Mouse (Mus musculus) G1E-ER4 (cell line): Measurements from ENCODE around the gene Ddc. TPM values are rescaled to one million over a fixed set of nuclear protein-coding genes. Genes with fewer than 3 reads are reported as not detected.

Experiments
- GATA1 ChIP-seq: IDR thresholded peaks from one replicate; pipeline ENCODE4 v1.8.0; 2012; ENCODE audit warnings: low read length, inconsistent platforms
- polyA plus RNA-seq: library from polyadenylated mRNA; stranded (reverse); fragments of >175 nt; gene quantifications from 2 replicates; pipeline ENCODE4 v1.2.3, GENCODE M21; 2012

Ddc gene
- polyA plus RNA-seq, 1 experiment, result 0.21 TPM

- TF ChIP-seq GATA1, result no peak
These were observed 121.1 kb downstream of the Ddc start for GRCm38 (mm10) chr11:11776822-11777174.

GRCm38 (mm10) chr11:11776071-11776821 lies 121.7 kb downstream of the Ddc start:
- no peak for TF ChIP-seq GATA1

GRCm38 (mm10) chr11:11774893-11775292 lies 123.1 kb downstream of the Ddc start:
- TF ChIP-seq GATA1, result no peak

DNA sequence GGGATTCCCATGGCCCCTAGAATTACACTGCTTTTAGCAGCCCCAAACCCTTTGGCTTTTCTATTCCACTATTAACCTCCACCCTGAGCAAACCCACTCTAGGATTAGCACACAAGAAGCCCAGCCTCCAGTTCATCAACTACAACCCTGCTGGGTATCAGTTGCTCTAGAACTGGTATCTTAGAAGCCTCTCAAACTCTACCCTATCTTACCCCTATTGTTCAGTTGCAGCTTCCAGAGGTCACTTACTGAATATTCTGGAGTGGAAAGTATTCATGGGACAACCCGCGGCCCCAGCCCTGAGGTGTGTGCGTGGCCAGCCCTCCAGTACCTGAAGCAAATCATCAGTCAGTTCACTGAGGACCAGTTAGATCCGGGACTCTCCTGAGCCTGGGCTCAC lies 123.6 kb downstream of the Ddc start:
- TF ChIP-seq GATA1, result no peak

DNA sequence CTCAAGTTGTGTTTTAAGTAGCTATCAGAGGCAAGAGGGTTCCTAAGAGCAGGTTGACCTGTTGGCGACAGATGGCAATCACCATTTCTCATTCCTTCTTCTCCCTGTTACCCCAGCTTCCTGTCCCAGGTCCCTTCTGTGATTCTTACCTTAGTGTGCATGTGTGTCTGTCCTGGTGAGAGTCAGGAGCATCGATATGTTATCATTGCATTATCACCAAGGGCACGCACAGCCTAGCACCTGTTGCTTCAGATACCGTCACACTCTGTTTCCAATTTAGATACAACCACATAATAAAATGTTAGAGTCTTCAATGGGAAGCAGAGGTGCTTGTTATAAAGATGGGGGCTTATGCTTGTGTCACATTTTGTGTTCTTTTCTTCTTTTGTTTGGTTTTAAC lies 125.7 kb downstream of the Ddc start:
- TF ChIP-seq GATA1, result no peak

- TF ChIP-seq GATA1, result no peak
These were observed 127.3 kb downstream of the Ddc start for GRCm38 (mm10) chr11:11770691-11771090.

DNA sequence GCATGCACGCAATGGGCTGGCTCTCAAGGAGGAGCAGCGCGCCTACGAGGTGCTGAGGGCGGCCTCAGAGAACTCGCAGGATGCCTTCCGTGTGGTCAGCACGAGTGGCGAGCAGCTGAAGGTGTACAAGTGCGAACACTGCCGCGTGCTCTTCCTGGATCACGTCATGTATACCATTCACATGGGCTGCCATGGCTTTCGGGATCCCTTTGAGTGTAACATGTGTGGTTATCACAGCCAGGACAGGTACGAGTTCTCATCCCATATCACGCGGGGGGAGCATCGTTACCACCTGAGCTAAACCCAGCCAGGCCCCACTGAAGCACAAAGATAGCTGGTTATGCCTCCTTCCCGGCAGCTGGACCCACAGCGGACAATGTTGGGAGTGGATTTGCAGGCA lies 128.7 kb downstream of the Ddc start:
- TF ChIP-seq GATA1, result no peak

GRCm38 (mm10) chr11:11768057-11768456 lies 129.9 kb downstream of the Ddc start:
- no peak for TF ChIP-seq GATA1

DNA sequence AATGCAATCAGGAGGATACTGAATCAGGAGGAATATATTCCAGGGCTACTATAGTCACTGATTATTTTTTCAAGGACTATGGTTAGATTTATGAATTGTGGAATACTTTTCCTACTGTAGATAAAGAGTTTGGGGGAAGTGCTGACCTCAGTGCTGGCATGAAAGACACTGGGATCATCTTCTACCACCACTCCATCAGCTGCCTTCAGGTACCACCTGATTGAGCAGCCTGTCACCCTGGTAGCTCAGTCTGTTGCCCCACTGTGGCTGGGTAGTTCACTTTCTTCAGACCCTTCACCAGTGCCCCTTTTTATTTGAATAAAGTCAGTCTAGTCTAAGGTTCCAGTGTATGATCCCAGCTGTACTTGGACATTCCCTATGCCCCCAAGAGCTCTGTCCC lies 131.2 kb downstream of the Ddc start:
- no peak for TF ChIP-seq GATA1

GRCm38 (mm10) chr11:11766105-11766504 lies 131.8 kb downstream of the Ddc start:
- no peak for TF ChIP-seq GATA1

DNA sequence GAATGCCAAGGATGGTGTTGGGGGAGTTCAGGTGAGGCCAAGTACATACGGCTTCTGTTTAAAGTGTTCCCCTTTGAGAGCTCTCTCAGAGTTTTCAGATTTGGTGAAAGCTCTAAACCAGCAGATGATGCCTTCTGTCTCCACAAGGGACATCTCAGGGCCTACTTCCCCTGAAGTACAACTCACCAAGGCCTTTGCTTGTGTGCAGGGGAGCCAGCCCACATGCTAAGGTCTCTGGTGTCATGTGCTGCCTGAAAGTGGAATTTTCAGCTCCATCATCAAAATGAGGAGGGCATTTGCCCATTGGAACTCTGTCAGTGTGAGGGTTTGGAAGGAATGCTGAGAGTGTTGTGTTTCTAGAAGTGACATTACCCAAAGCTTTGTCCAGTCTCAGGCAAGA lies 132.5 kb downstream of the Ddc start:
- no peak for TF ChIP-seq GATA1

Other genes starting within 250 kb of the Ddc start
- gene Ikzf1, start 213.1 kb downstream of the Ddc start, polyA plus RNA-seq, result 216 and 274 TPM in 2 replicates
- gene Fignl1, start 89.2 kb downstream of the Ddc start, polyA plus RNA-seq, result 1.1 and 2.5 TPM in 2 replicates
- not detected in 2 replicates for gene Grb10, start 140.5 kb upstream of the Ddc start, polyA plus RNA-seq